Mouse (Mus musculus) heart, adult 2 months (tissue): Measurements from ENCODE around the gene Lamc2. TPM values are rescaled to one million over a fixed set of nuclear protein-coding genes. Genes with fewer than 3 reads are reported as not detected.

Source experiments
- DNase-seq, 2 experiments: peaks; one replicate each; pipeline ENCODE4 v3.0.0; 2021
- H3K27ac ChIP-seq: fragments of 200-600 bp; 2 replicates; pipeline ENCODE4 v1.8.1; 2022
- H3K27me3 ChIP-seq: fragments of 200-500 bp; 2 replicates; pipeline ENCODE4 v1.6.1; 2012; ENCODE audit warnings: mild to moderate bottlenecking, low read length, inconsistent platforms, mixed read lengths; ENCODE audit not compliant: control insufficient read depth, insufficient read depth
- H3K36me3 ChIP-seq: fragments of 200-500 bp; 2 replicates; pipeline ENCODE4 v1.6.1; 2012; ENCODE audit warnings: low read length, inconsistent platforms; ENCODE audit not compliant: control insufficient read depth, insufficient read depth
- H3K4me1 ChIP-seq: fragments of 200-500 bp; 2 replicates; pipeline ENCODE4 v1.6.1; 2011; ENCODE audit warnings: low read length; ENCODE audit not compliant: control insufficient read depth, insufficient read depth
- H3K4me3 ChIP-seq: fragments of 200-600 bp; 2 replicates; pipeline ENCODE4 v1.8.1; 2022
- H3K79me2 ChIP-seq: fragments of 200-500 bp; replicated peaks from 2 replicates; pipeline ENCODE4 v1.6.1; 2012; ENCODE audit warnings: mild to moderate bottlenecking, inconsistent platforms, low read length, moderate library complexity, mixed read lengths; ENCODE audit not compliant: control insufficient read depth, insufficient read depth
- H3K9ac ChIP-seq: fragments of 200-500 bp; 2 replicates; pipeline ENCODE4 v1.6.1; 2012; ENCODE audit warnings: low read depth, mild to moderate bottlenecking, control low read depth, inconsistent platforms, low read length, mixed read lengths
- CTCF ChIP-seq: fragments of 200-600 bp; IDR thresholded peaks from 2 replicates; pipeline ENCODE4 v1.8.1; 2022; ENCODE audit warnings: antibody characterized with exemption, mild to moderate bottlenecking, moderate library complexity
- EP300 ChIP-seq: fragments of 200-500 bp; IDR thresholded peaks from 2 replicates; pipeline ENCODE4 v1.6.1; 2011; ENCODE audit warnings: low read depth, low read length, control low read depth; ENCODE audit not compliant: insufficient read depth
- POLR2A ChIP-seq: fragments of 200-500 bp; IDR thresholded peaks from 2 replicates; pipeline ENCODE4 v1.6.1; 2011; ENCODE audit warnings: mild to moderate bottlenecking, low read depth, low read length, control low read depth; ENCODE audit not compliant: insufficient read depth
- WGBS: fragments of 180-500 bp; shearing (Covaris S2); methylation state at CpG from one replicate; pipeline ENCODE4 v1.1.7; 2018; 5-methylcytosine and 5-hydroxymethylcytosine counted together
- intact Hi-C: fragments of 180-260 bp; cut with DNase I; formaldehyde crosslinking; loops from one replicate; pipeline ENCODE4 v1.15.1; 2025
- polyA plus RNA-seq: library from polyadenylated mRNA; depleted of rRNA; stranded (reverse); fragments of >200 nt; gene quantifications from 2 replicates; pipeline ENCODE4 v1.2.3, GENCODE M21; 2012
- total RNA-seq, 2 experiments: library from RNA; stranded (reverse); gene quantifications; 2 replicates each; pipeline ENCODE4 v1.2.3; 2021

The Lamc2 gene
- total and polyA plus RNA-seq, 3 experiments: 1.6 to 11.8 (median 9.3) TPM

- H3K36me3 ChIP-seq: no peaks in the 10 kb centered on the region
- 76% methylated on average over 2 of the region's 2 CpGs for whole genome bisulfite sequencing
- TF ChIP-seq EP300: no peak
- TF ChIP-seq CTCF: no peak
- no peak for TF ChIP-seq POLR2A
- no peaks in the 10 kb centered on the region for H3K79me2 ChIP-seq
- H3K27me3 ChIP-seq: no peaks in the 10 kb centered on the region
- no peak overlapping the region for H3K4me3 ChIP-seq
- H3K27ac ChIP-seq: no peak overlapping the region
- no peaks in the 10 kb centered on the region for H3K4me1 ChIP-seq
- intact Hi-C loops: no loop called here
- no peak overlapping the region for H3K9ac ChIP-seq
- no peak for DNase-seq
Observed at GRCm38 (mm10) chr1:153210198-153210597, 24.0 kb upstream of the Lamc2 start.

GRCm38 (mm10) chr1:153202195-153202594, 15.9 kb upstream of the Lamc2 start:
- TF ChIP-seq POLR2A: no peak
- 58% methylated on average over 8 of the region's 8 CpGs for WGBS
- intact Hi-C loops: no loop called here
- no peaks in the 10 kb centered on the region for H3K36me3 ChIP-seq
- no peak overlapping the region for H3K27ac ChIP-seq
- no peaks in the 10 kb centered on the region for H3K79me2 ChIP-seq
- H3K27me3 ChIP-seq: no peaks in the 10 kb centered on the region
- H3K9ac ChIP-seq: no peak overlapping the region
- no peaks in the 10 kb centered on the region; the same call in 1 of the 2 replicates for H3K4me1 ChIP-seq
- H3K4me3 ChIP-seq: no peak overlapping the region
- no peak for DNase-seq

DNA sequence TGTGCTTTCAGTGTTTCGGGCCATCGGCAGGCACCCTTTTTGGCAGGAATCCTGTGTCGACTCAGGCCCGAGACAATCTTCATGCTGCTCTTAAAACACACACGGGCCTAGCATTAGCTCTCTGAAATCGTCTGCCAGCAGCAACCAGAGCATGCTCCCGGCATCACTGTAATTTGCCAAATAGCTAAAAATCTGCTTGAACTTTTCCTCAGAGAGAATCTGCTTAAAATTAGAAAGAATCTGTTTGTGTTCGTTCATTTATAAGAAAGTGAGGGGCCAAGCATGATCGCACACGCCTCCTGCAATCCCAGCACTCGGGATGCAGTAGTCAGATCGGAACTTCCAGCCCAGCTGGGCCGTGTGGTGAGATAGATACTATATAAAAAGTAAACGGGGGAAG, 15.2 kb upstream of the Lamc2 start:
- no peaks in the 10 kb centered on the region for H3K79me2 ChIP-seq
- intact Hi-C loops: no loop called here
- H3K4me3 ChIP-seq: no peak overlapping the region
- H3K9ac ChIP-seq: no peak overlapping the region; the same call in 1 of the 2 replicates
- WGBS: 44% methylated on average over 14 of the region's 14 CpGs
- H3K4me1 ChIP-seq: no peaks in the 10 kb centered on the region; the same call in 1 of the 2 replicates
- H3K36me3 ChIP-seq: no peaks in the 10 kb centered on the region
- DNase-seq: no peak
- TF ChIP-seq CTCF (no peak), POLR2A (no peak), EP300 (no peak)
- H3K27me3 ChIP-seq: no peaks in the 10 kb centered on the region
- no peak overlapping the region for H3K27ac ChIP-seq

GRCm38 (mm10) chr1:153197316-153197850, 11.1 kb upstream of the Lamc2 start:
- Histone ChIP-seq H3K4me3 (no peak overlapping the region), H3K79me2 (no peaks in the 10 kb centered on the region), H3K27me3 (no peaks in the 10 kb centered on the region), H3K36me3 (no peaks in the 10 kb centered on the region), H3K27ac (no peak overlapping the region), H3K4me1 (no peaks in the 10 kb centered on the region; the same call in 1 of the 2 replicates), H3K9ac (no peak overlapping the region)
- DNase-seq: no peak
- 56% methylated on average over 3 of the region's 3 CpGs for WGBS
- TF ChIP-seq EP300 (no peak), POLR2A (no peak), CTCF (no peak)
- intact Hi-C loops: no loop called here

DNA sequence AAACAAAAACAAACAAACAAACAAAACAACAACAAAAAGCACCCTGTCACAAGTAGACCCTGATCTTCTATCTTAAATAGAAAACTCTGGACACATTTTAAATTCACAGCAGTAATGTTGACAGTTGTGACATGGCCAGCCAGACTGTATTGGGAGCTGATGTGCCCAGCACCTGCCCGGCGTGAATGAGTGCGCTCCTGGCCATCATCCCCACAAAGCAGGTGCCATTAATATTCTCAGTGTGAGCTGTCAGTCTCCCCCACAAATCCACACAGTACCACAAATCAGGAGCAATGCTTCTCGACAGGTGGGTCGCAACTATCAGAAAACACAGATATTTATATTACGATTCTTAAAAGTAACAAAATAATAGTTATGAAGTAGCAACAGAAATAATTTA, 6.7 kb upstream of the Lamc2 start:
- Histone ChIP-seq H3K4me3 (no peak overlapping the region), H3K79me2 (no peaks in the 10 kb centered on the region), H3K4me1 (peaks cover 1% of the 10 kb centered on the region), H3K27me3 (no peaks in the 10 kb centered on the region), H3K36me3 (no peaks in the 10 kb centered on the region; the same call in 1 of the 2 replicates), H3K27ac (no peak overlapping the region), H3K9ac (no peak overlapping the region)
- no peak for TF ChIP-seq CTCF
- no peak for TF ChIP-seq EP300
- no peak for TF ChIP-seq POLR2A
- DNase-seq: no peak
- 95% methylated on average over 6 of the region's 6 CpGs for WGBS
- intact Hi-C loops: no loop called here

DNA sequence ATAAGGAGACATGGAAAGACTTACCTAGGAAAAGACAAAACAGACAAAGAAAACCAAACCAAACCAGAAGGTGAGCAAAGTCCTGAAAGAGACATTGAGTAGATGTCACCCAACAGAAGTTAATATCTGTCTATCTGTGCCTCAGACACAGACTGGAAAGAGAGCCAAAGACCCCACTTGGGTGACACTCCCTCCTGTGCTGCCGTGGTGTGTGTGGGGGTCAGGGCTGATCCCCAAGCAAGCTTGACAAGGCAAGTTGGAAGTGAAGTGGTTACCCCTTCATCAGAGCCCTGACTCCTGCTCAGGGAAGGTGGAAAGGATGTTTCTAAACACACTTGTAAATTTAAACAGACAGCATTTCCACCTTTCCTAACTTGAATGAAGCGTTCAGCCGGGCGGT, 6.1 kb upstream of the Lamc2 start:
- intact Hi-C loops: no loop called here
- WGBS: 95% methylated on average over 4 of the region's 4 CpGs
- Histone ChIP-seq H3K27ac (no peak overlapping the region), H3K27me3 (no peaks in the 10 kb centered on the region), H3K9ac (no peak overlapping the region), H3K36me3 (no peaks in the 10 kb centered on the region; the same call in 1 of the 2 replicates), H3K79me2 (no peaks in the 10 kb centered on the region), H3K4me1 (peaks cover 1% of the 10 kb centered on the region), H3K4me3 (no peak overlapping the region)
- TF ChIP-seq POLR2A (no peak), EP300 (no peak), CTCF (no peak)
- DNase-seq: no peak
